Mouse (Mus musculus) bone marrow, adult 2 months (tissue): ENCODE measurements around the gene Gm11563. TPM values are rescaled to one million over a fixed set of nuclear protein-coding genes. Genes with fewer than 3 reads are reported as not detected.
"Not testable (repeated sequence)": the region's sequence is repeated elsewhere in the genome, so short reads cannot be mapped to it uniquely, and the experiment has no call there.

Experiments used
- H3K27ac ChIP-seq: fragments of 200-500 bp; 2 replicates; pipeline ENCODE4 v1.5.1; 2012; ENCODE audit warnings: low read depth, mild to moderate bottlenecking, control low read depth, inconsistent platforms, low read length; ENCODE audit not compliant: control insufficient read depth, poor library complexity, insufficient read depth
- H3K4me1 ChIP-seq: fragments of 200-500 bp; 2 replicates; pipeline ENCODE4 v1.6.1; 2011; ENCODE audit warnings: low read length; ENCODE audit not compliant: control insufficient read depth, insufficient read depth
- H3K4me3 ChIP-seq: fragments of 200-500 bp; replicated peaks from 2 replicates; pipeline ENCODE3; 2011; ENCODE audit warnings: mild to moderate bottlenecking, low read depth, low read length, control low read depth; ENCODE audit not compliant: control insufficient read depth
- CTCF ChIP-seq: fragments of 200-500 bp; IDR thresholded peaks from 2 replicates; pipeline ENCODE4 v1.5.1; 2011; ENCODE audit warnings: low read length, control low read depth; ENCODE audit not compliant: control insufficient read depth, insufficient read depth
- POLR2A ChIP-seq: fragments of 200-500 bp; IDR thresholded peaks from 2 replicates; pipeline ENCODE4 v1.6.1; 2011; ENCODE audit warnings: low read depth, mild to moderate bottlenecking, control low read depth, low read length, borderline replicate concordance; ENCODE audit not compliant: control insufficient read depth
- WGBS: fragments of 180-500 bp; shearing (Covaris S2); methylation state at CpG from one replicate; pipeline ENCODE4 v1.1.7; 2018; 5-methylcytosine and 5-hydroxymethylcytosine counted together
- polyA plus RNA-seq: library from polyadenylated mRNA; stranded (reverse); fragments of >200 nt; gene quantifications from 2 replicates; pipeline ENCODE4 v1.2.4, GENCODE M21; 2011; ENCODE audit warnings: low replicate concordance; ENCODE audit not compliant: missing spikeins, insufficient read depth, insufficient read length

Gene Gm11563
- polyA plus RNA-seq, 1 experiment = not detected

- Histone ChIP-seq H3K4me1 (no peaks in the 10 kb centered on the region), H3K27ac (no peak within 1 kb of the TSS), H3K4me3 (no peak within 1 kb of the TSS)
- TF ChIP-seq POLR2A (no peak), CTCF (no peak)
- WGBS = 69% methylated on average over 2 of the region's 2 CpGs
Measured at GRCm38 (mm10) chr11:99620335-99620734, 38.4 kb downstream of the Gm11563 start, which contains the start of gene Gm11562. Gene Gm11562 (minus strand): TSS chr11:99620435.

- Histone ChIP-seq H3K4me3 (no peak within 1 kb of the TSS), H3K4me1 (no peaks in the 10 kb centered on the region), H3K27ac (no peak within 1 kb of the TSS)
- WGBS = 53% methylated on average over 3 of the region's 3 CpGs
- TF ChIP-seq POLR2A = no peak
- no peak for TF ChIP-seq CTCF
Measured at GRCm38 (mm10) chr11:99614796-99615363, 43.9 kb downstream of the Gm11563 start, which contains the start of gene Krtap2-4. Gene Krtap2-4 (minus strand): TSS chr11:99614846.

- WGBS = 38% methylated on average over 2 of the region's 2 CpGs
- not testable (repeated sequence) for H3K27ac ChIP-seq, H3K4me3 ChIP-seq, H3K4me1 ChIP-seq
Measured at GRCm38 (mm10) chr11:99610089-99610488, 48.7 kb downstream of the Gm11563 start, which contains the start of gene Gm11937. Gene Gm11937 (minus strand): TSS chr11:99610189.

GRCm38 (mm10) chr11:99609126-99609525 is 49.6 kb downstream of the Gm11563 start:
- 63% methylated on average over 1 of the region's 1 CpGs for WGBS
- H3K27ac ChIP-seq = no peak overlapping the region
- no peaks in the 10 kb centered on the region for H3K4me1 ChIP-seq
- no peak overlapping the region for H3K4me3 ChIP-seq
- TF ChIP-seq POLR2A (no peak), CTCF (no peak)

Other genes starting within 250 kb of the Gm11563 start
- gene Krt12, start 236.7 kb downstream of the Gm11563 start, polyA plus RNA-seq = not detected in 2 replicates
- gene Krt20, start 220.8 kb downstream of the Gm11563 start, polyA plus RNA-seq = not detected in 2 replicates
- gene Krt23, start 165.8 kb downstream of the Gm11563 start, polyA plus RNA-seq = not detected in 2 replicates
- gene Krt39, start 137.6 kb downstream of the Gm11563 start, polyA plus RNA-seq = not detected in 2 replicates
- gene Krt40, start 115.8 kb downstream of the Gm11563 start, polyA plus RNA-seq = not detected in 2 replicates
- not detected in 2 replicates for gene Krtap3-3, start 108.1 kb downstream of the Gm11563 start, polyA plus RNA-seq
- not detected in 2 replicates for gene Krtap3-2, start 102.1 kb downstream of the Gm11563 start, polyA plus RNA-seq
- not detected in 2 replicates for gene Gm11939, start 99.5 kb downstream of the Gm11563 start, polyA plus RNA-seq
- gene Krtap3-1, start 92.3 kb downstream of the Gm11563 start, polyA plus RNA-seq = not detected in 2 replicates
- 1.5 TPM in 1 of 2 replicates, not detected in the other for gene Krtap1-5, start 77.9 kb downstream of the Gm11563 start, polyA plus RNA-seq
- not detected in 2 replicates for gene Krtap1-4, start 75.3 kb downstream of the Gm11563 start, polyA plus RNA-seq
- gene Krtap1-3, start 67.6 kb downstream of the Gm11563 start, polyA plus RNA-seq = not detected in 2 replicates
- not detected in 2 replicates for gene Krtap9-3, start 60.9 kb downstream of the Gm11563 start, polyA plus RNA-seq
- gene Gm11938, start 55.7 kb downstream of the Gm11563 start, polyA plus RNA-seq = not detected in 2 replicates
- not detected in 2 replicates for gene Gm11937, start 48.8 kb downstream of the Gm11563 start, polyA plus RNA-seq
- gene Krtap2-4, start 44.1 kb downstream of the Gm11563 start, polyA plus RNA-seq = not detected in 2 replicates
- not detected in 2 replicates for gene Gm11562, start 38.5 kb downstream of the Gm11563 start, polyA plus RNA-seq
- gene Krtap4-1, start 30.7 kb downstream of the Gm11563 start, polyA plus RNA-seq = not detected in 2 replicates
- not detected in 2 replicates for gene Krtap4-2, start 23.9 kb downstream of the Gm11563 start, polyA plus RNA-seq
- not detected in 2 replicates for gene Krtap4-7, start 14.9 kb downstream of the Gm11563 start, polyA plus RNA-seq
- not detected in 2 replicates for gene Gm11555, start 8.7 kb downstream of the Gm11563 start, polyA plus RNA-seq
- gene Krtap4-6, start 7.0 kb upstream of the Gm11563 start, polyA plus RNA-seq = not detected in 2 replicates
- not detected in 2 replicates for gene Gm14190, start 31.8 kb upstream of the Gm11563 start, polyA plus RNA-seq
- not detected in 2 replicates for gene Gm14180, start 75.3 kb upstream of the Gm11563 start, polyA plus RNA-seq
- not detected in 2 replicates for gene Gm11595, start 114.0 kb upstream of the Gm11563 start, polyA plus RNA-seq
- gene Krtap4-8, start 121.7 kb upstream of the Gm11563 start, polyA plus RNA-seq = not detected in 2 replicates
- not detected in 2 replicates for gene Krtap4-9, start 126.2 kb upstream of the Gm11563 start, polyA plus RNA-seq
- gene Gm11596, start 134.5 kb upstream of the Gm11563 start, polyA plus RNA-seq = not detected in 2 replicates
- not detected in 2 replicates for gene Gm11569, start 140.0 kb upstream of the Gm11563 start, polyA plus RNA-seq
- gene Gm11554, start 145.5 kb upstream of the Gm11563 start, polyA plus RNA-seq = not detected in 2 replicates
- gene Krtap4-13, start 150.9 kb upstream of the Gm11563 start, polyA plus RNA-seq = not detected in 2 replicates
- not detected in 2 replicates for gene Gm11564, start 156.7 kb upstream of the Gm11563 start, polyA plus RNA-seq
- not detected in 2 replicates for gene 2300003K06Rik, start 179.1 kb upstream of the Gm11563 start, polyA plus RNA-seq
- gene Krtap4-16, start 192.6 kb upstream of the Gm11563 start, polyA plus RNA-seq = not detected in 2 replicates
- not detected in 2 replicates for gene Gm11568, start 199.0 kb upstream of the Gm11563 start, polyA plus RNA-seq
- gene Gm11559, start 205.5 kb upstream of the Gm11563 start, polyA plus RNA-seq = not detected in 2 replicates
- gene Krtap9-1, start 214.4 kb upstream of the Gm11563 start, polyA plus RNA-seq = not detected in 2 replicates
- not detected in 2 replicates for gene Gm11567, start 220.2 kb upstream of the Gm11563 start, polyA plus RNA-seq
- not detected in 2 replicates for gene Krtap31-1, start 249.0 kb upstream of the Gm11563 start, polyA plus RNA-seq